Mouse (Mus musculus) olfactory bulb, adult 2 months (tissue): ENCODE measurements around the gene Rasgrp2.

Experiments
- CTCF ChIP-seq: fragments of 200-500 bp; IDR thresholded peaks from 2 replicates; pipeline ENCODE4 v1.5.1; 2012; ENCODE audit warnings: low read depth, mild to moderate bottlenecking, low read length, moderate library complexity; ENCODE audit not compliant: insufficient read depth
- POLR2A ChIP-seq: fragments of 200-500 bp; IDR thresholded peaks from 2 replicates; pipeline ENCODE4 v1.6.1; 2012; ENCODE audit warnings: mild to moderate bottlenecking, low read depth, low read length, moderate library complexity; ENCODE audit not compliant: insufficient read depth

DNA sequence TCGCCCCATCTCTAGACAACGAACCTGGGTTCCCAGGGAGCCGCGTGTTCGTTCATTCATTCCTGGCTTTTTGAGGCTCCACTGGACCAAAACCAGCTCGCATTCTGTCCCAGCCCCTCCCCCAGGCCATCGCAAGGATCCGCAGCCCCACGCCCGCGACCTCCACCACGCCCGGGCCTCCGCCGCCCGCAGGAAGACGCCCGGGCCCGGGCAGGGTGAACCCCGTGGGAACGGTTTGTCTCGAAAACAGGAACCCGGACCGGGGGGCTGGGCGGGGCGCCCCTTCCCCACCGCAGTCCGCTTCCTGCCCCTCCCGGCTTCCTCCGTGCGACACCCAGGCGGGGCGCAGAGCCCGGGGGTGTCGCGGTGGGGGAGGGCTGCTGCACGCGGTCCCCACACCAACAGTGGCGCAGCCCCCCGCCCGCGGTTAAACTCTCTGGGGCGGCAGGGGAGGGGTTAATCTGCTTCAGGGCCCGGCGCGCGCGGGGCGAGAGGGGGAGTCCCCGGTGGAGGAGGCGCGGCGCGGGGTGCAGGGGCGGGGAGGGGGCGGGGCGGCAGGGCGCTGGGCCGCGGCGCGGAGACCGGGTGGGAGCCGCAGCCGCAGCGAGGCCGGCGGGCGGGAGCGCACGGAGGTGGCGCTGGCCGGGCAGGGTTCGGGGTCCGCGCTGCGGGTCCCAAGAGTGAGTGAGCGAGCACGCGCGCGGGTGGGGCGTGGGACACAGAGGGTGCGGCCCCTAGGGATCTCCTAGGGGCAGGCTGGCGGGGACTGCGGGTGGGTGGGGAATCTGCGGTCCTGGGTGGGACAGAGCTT, at the start of gene Rasgrp2:
- TF ChIP-seq CTCF (no peak), POLR2A (no peak)
